Mouse (Mus musculus): ENCODE results near the gene Slc47a2.

GRCm38 (mm10) chr11:61346133-61346532 is 3.5 kb upstream of the Slc47a2 start:
- TF ChIP-seq CTCF (conservative IDR thresholded peaks at IDR 0.05; ENCODE audit: low read length) (no peak), NANOG (IDR thresholded peaks at IDR 0.05; ENCODE audit: borderline replicate concordance, low read length) (no peak), POU5F1 (IDR thresholded peaks at IDR 0.05; ENCODE audit: borderline replicate concordance, low read length) (no peak)
